ENCODE assay signal across 22 mouse cellular contexts in the genomic region with DNA sequence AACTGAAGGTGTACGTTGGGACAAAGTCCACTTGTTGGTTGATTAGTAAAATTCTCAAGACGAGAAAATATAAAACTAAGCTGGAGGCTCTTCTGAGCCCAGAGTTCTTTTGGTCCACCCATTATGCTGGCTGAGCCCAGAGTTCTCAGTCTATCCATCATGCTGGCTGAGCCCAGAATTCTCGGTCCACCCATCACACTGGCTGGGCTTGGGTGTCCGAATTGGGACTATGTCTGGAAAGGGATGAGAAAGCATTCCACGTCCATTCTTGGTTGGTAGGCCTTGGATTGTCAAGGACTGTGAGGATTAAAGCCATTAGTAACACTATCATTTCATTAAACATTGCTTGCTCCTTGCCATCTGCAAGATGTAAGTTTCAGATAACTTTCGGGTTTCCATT. TPM values are rescaled to one million over a fixed set of nuclear protein-coding genes. Genes with fewer than 3 reads are reported as not detected.
DNase-seq lines count a peak whose midpoint lies in the region; ATAC-seq lines count a peak whose summit lies in the region.
"Had no signal": no experiment of that assay in that cellular context is flagged by ENCODE, and none has a peak within 500 bp of the region (broad histone marks: within the 10 kb centered on the region; RNA-seq: fewer than 3 reads in every experiment).

No protein-coding gene starts in this region.

- no peaks in the 10 kb centered on the region for H3K9me3 ChIP-seq in hindbrain, embryonic 12.5 days (replicated peaks)
- no peaks in the 10 kb centered on the region for H3K9me3 ChIP-seq in hindbrain, embryonic 14.5 days (ENCODE audit: control insufficient read depth, low read length)
- no peaks in the 10 kb centered on the region for H3K9me3 ChIP-seq in embryonic facial prominence, embryonic 13.5 days
- H3K9me3 ChIP-seq: forebrain, embryonic 13.5 days; heart, embryonic 15.5 days; liver, embryonic 13.5 days; midbrain, embryonic 10.5 days; stomach, embryonic 15.5 days had no signal

- 0 out of 2 replicates have a peak overlapping the region, but pooled peaks have one; percentile 7 for H3K27ac ChIP-seq in hindbrain, embryonic 12.5 days
- H3K27ac ChIP-seq in hindbrain, embryonic 14.5 days, result no peak overlapping the region
- peak overlapping the region; percentile 66 for H3K27ac ChIP-seq in embryonic facial prominence, embryonic 13.5 days
- H3K27ac ChIP-seq: forebrain, embryonic 13.5 days; heart, embryonic 15.5 days; liver, embryonic 13.5 days; midbrain, embryonic 10.5 days; stomach, embryonic 15.5 days had no signal

- H3K9ac ChIP-seq in hindbrain, embryonic 12.5 days, result no peak overlapping the region
- no peak overlapping the region for H3K9ac ChIP-seq in hindbrain, embryonic 14.5 days
- no peak overlapping the region for H3K9ac ChIP-seq in embryonic facial prominence, embryonic 13.5 days
- H3K9ac ChIP-seq: forebrain, embryonic 13.5 days; heart, embryonic 15.5 days; liver, embryonic 13.5 days; stomach, embryonic 15.5 days had no signal

- no peak overlapping the region for H3K4me2 ChIP-seq in hindbrain, embryonic 12.5 days (replicated peaks)
- no peak overlapping the region for H3K4me2 ChIP-seq in hindbrain, embryonic 14.5 days (replicated peaks)
- 0 out of 2 replicates have a peak overlapping the region, but pooled peaks have one; percentile 2 for H3K4me2 ChIP-seq in embryonic facial prominence, embryonic 13.5 days
- H3K4me2 ChIP-seq: forebrain, embryonic 13.5 days; heart, embryonic 15.5 days; liver, embryonic 13.5 days; stomach, embryonic 15.5 days had no signal

- ATAC-seq in hindbrain, embryonic 12.5 days (ENCODE audit: low FRiP score), result no peak
- ATAC-seq in hindbrain, embryonic 14.5 days (ENCODE audit: low FRiP score), result no peak
- ATAC-seq in embryonic facial prominence, embryonic 13.5 days (ENCODE audit: insufficient number of reproducible peaks, insufficient read depth, low FRiP score, low TSS enrichment, low read depth), result no peak
- ATAC-seq in megakaryocyte progenitor cell, adult 5-6 weeks (replicated peaks; ENCODE audit: poor library complexity), result peak; percentile 36
- ATAC-seq: forebrain, embryonic 13.5 days; midbrain, embryonic 16.5 days; Patski had no signal

- no peak for DNase-seq in hindbrain, embryonic 14.5 days (ENCODE audit: low spot score)
- peak; percentile 71 for DNase-seq in lung, postnatal 10 days
- no peak for DNase-seq in lung, adult 18-20 months
- no peak for DNase-seq in layer of hippocampus, postnatal 25 days (ENCODE audit: extremely low spot score in 1 of 2, low spot score in 1 of 2)
- no peak for DNase-seq in layer of hippocampus, adult 8-10 months (ENCODE audit: low spot score in 2 of 2)
- DNase-seq: cerebellum, adult 11-12 months; cerebellum, postnatal 14 days; heart, postnatal 4 days; kidney, adult 18-20 months; kidney, postnatal 4 days; layer of hippocampus, adult 9-11 months; liver, embryonic 13.5 days had no signal

- H3K36me3 ChIP-seq in hindbrain, embryonic 12.5 days, result no peaks in the 10 kb centered on the region
- H3K36me3 ChIP-seq in hindbrain, embryonic 14.5 days (replicated peaks; ENCODE audit: control insufficient read depth, insufficient read depth), result no peaks in the 10 kb centered on the region
- H3K36me3 ChIP-seq in embryonic facial prominence, embryonic 13.5 days, result no peaks in the 10 kb centered on the region
- H3K36me3 ChIP-seq: heart, embryonic 15.5 days; liver, embryonic 13.5 days; midbrain, embryonic 10.5 days; stomach, embryonic 15.5 days had no signal

- peaks cover 24% of the 10 kb centered on the region for H3K4me1 ChIP-seq in hindbrain, embryonic 12.5 days
- H3K4me1 ChIP-seq in hindbrain, embryonic 14.5 days (replicated peaks; ENCODE audit: control insufficient read depth, insufficient read depth, low read length), result 0 out of 2 replicates have a peak, but pooled peaks cover 4% of the 10 kb centered on the region
- H3K4me1 ChIP-seq in embryonic facial prominence, embryonic 13.5 days, result peaks cover 30% of the 10 kb centered on the region
- H3K4me1 ChIP-seq: stomach, embryonic 15.5 days had no signal

- WGBS in hindbrain, embryonic 12.5 days, result 70% methylated on average over 6 of the region's 6 CpGs
- 73% methylated on average over 6 of the region's 6 CpGs for WGBS in hindbrain, embryonic 14.5 days
- WGBS in embryonic facial prominence, embryonic 13.5 days, result 57% methylated on average over 6 of the region's 6 CpGs

- no peaks in the 10 kb centered on the region for H3K27me3 ChIP-seq in hindbrain, embryonic 12.5 days
- H3K27me3 ChIP-seq in hindbrain, embryonic 14.5 days (ENCODE audit: control insufficient read depth, insufficient read depth, low read length), result no peaks in the 10 kb centered on the region
- H3K27me3 ChIP-seq in embryonic facial prominence, embryonic 13.5 days, result 0 out of 2 replicates have a peak, but pooled peaks cover 3% of the 10 kb centered on the region
- H3K27me3 ChIP-seq: forebrain, embryonic 13.5 days; heart, embryonic 15.5 days; liver, embryonic 13.5 days; Patski had no signal

- H3K4me3 ChIP-seq in hindbrain, embryonic 12.5 days, result no peak overlapping the region
- H3K4me3 ChIP-seq in hindbrain, embryonic 14.5 days (replicated peaks; ENCODE audit: low read length), result no peak overlapping the region
- H3K4me3 ChIP-seq in embryonic facial prominence, embryonic 13.5 days, result no peak overlapping the region
- H3K4me3 ChIP-seq: erythroblast, embryonic 14.5 days; forebrain, embryonic 13.5 days; heart, embryonic 15.5 days; liver, embryonic 13.5 days; midbrain, embryonic 10.5 days; stomach, embryonic 15.5 days had no signal

RNA-seq across cellular contexts. Expression of gene Chst15, which starts 38.7 kb away (rescaled TPM):
- polyA plus RNA-seq in hindbrain, embryonic 12.5 days (2016; fragmentation: Nextera tagmentation; extraction: Ambion mirVana), result 28.6 and 29.8 TPM in 2 replicates
- polyA plus RNA-seq in hindbrain, embryonic 14.5 days (2014; fragmentation: Nextera tagmentation; extraction: Ambion mirVana), result 16.3 and 17.1 TPM in 2 replicates
- polyA plus RNA-seq in embryonic facial prominence, embryonic 13.5 days (2015; fragmentation: Nextera tagmentation; extraction: Ambion mirVana), result 30.2 and 30.4 TPM in 2 replicates
- total RNA-seq in megakaryocyte progenitor cell, adult 5-6 weeks (2015), result 8.6 and 11.5 TPM in 2 replicates
- 7.3 and 8.2 TPM in 2 replicates for total RNA-seq in megakaryocyte progenitor cell, adult 5-6 weeks (2017)
- 10 to 100 TPM; 34.9 to 46.1 TPM for total RNA-seq in layer of hippocampus, postnatal 25 days (2021)
- 10 to 100 TPM; 43.0 to 51.0 (median 47.8) TPM for total RNA-seq in layer of hippocampus, adult 8-10 months (2022)
